Mouse (Mus musculus): ENCODE data around the gene Gnb5.

GRCm38 (mm10) chr9:75282830-75283229 lies 23.3 kb upstream of the Gnb5 start:
- no peak for TF ChIP-seq GATA1 (IDR thresholded peaks at IDR 0.05; ENCODE audit: borderline replicate concordance, low read length)
- no peak for TF ChIP-seq FLI1 (IDR thresholded peaks at IDR 0.05; ENCODE audit: low read length)

Data from megakaryocyte, embryonic 14.5 days (primary cell).